Mouse (Mus musculus) telencephalon, adult 2 months (tissue): Measurements from ENCODE around the gene Syde1.
"Not testable (repeated sequence)": the region's sequence is repeated elsewhere in the genome, so short reads cannot be mapped to it uniquely, and the experiment has no call there.

Experiments
- DNase-seq: peaks from one replicate; pipeline ENCODE4 v3.0.0-alpha.2; 2011; ENCODE audit warnings: low read depth, low spot score

The Syde1 gene

GRCm38 (mm10) chr10:78591406-78592328 lies at the start of gene Syde1:
Gene Syde1 (minus strand): TSS chr10:78591964.
- DNase-seq: no peak

GRCm38 (mm10) chr10:78632311-78632710 lies 40.5 kb upstream of the Syde1 start:
- peak; percentile 21 for DNase-seq

- peak; percentile 1 for DNase-seq
Observed at GRCm38 (mm10) chr10:78630194-78630593, 38.4 kb upstream of the Syde1 start.

DNA sequence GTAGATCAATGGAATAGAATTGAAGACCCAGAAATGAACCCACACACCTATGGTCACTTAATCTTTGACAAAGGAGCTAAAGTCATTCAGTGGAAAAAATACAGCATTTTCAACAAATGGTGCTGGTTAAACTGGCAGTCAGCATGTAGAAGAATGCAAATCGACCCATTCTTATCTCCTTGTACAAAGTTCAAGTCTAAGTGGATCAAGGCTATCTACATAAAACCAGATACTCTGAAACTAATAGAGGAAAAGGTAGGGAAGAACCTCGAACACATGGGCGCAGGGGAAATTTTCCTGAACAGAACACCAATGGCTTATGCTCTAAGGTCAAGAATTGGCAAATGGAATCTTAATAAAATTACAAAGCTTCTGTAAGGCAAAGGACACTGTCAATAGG lies 31.4 kb upstream of the Syde1 start:
- DNase-seq: not testable (repeated sequence)

DNA sequence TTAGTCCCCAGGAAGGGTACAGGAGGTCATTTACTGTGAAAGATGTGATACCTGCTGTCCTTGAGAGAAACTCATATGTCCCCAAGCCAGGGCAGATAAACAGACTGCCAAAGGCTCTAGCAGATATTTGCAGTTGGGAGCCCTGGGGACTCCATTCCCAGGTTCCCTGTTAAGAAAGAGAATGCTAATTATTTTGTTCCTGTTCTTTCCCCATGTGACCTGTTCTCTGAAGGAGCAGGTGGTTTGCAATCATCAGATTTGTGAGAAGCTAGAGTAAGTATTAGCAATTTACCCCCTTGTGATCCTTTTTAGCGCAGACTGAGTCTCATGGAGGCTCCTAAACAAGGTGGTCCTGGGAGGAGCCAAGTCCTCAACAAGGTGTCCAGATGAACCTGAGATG lies 26.2 kb upstream of the Syde1 start, which contains the start of gene Olfr1357:
Olfr1357 (minus strand) TSS at position 101 of the 400 bp plus-strand sequence.
- DNase-seq: no peak

GRCm38 (mm10) chr10:78607602-78608001 lies 15.8 kb upstream of the Syde1 start:
- DNase-seq: no peak

DNA sequence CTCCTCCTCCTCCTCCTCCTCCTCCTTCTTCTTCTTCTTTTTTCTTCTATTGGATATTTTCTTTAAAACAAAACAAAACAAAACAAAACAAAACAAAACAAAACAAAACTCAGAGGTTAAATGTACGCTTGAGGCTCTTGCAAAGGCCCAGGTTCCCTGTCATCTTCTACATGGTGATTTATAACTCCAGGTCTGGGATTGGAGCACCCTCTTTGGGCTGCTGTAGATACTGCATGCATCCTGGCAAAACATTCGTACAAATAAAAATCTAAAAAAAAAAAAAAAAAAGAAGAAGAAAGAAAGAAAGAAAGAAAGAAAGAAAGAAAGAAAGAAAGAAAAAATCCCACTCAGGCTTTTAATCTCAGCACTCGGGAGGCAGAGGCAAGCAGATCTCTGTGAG lies 13.3 kb upstream of the Syde1 start:
- peak; percentile 23 for DNase-seq

DNA sequence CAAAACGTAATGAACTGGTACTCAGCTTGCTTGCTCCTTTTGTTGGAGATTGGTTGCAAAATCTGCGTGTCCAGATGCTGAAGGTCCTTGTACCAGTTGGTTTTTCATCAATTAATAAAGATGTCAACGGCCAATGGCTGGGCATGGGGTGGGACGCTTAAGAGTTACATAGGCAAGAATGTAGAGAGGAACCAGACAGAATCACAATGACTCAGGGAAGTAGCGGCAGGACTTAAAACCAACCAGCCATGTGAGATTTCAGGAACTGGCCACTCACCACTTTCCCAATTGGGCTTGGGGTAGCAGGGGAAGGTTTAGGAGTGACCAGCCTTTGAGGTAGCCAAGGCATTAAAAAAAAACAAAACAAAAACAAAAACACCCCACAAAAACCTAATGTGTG lies 8.1 kb upstream of the Syde1 start:
- no peak for DNase-seq

- no peak for DNase-seq
Observed at GRCm38 (mm10) chr10:78594566-78594965, 2.8 kb upstream of the Syde1 start.

GRCm38 (mm10) chr10:78594157-78594556 lies 2.4 kb upstream of the Syde1 start:
- DNase-seq: no peak

DNA sequence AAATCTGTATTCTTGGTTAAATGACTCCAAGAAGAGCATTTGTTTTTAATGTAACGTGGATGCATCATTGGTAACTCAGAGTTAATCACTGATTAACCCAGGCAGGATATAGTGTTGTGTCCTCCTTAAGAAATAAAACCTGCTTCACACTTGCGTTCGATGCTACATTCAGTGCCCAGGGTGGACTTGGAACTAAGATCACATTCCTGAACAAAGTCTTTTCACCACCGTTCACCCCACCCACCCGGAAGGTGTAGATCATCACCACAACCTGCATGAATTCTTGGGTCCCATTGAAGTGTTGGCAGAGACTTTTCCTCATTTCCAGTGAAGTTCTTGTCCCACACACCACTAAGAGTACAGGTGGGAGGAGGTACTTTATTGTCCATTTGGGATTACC lies 2.0 kb upstream of the Syde1 start:
- no peak for DNase-seq

GRCm38 (mm10) chr10:78592856-78593379 lies 1.2 kb upstream of the Syde1 start:
- DNase-seq: no peak

- DNase-seq: no peak
Observed at GRCm38 (mm10) chr10:78590744-78591143, 1.0 kb downstream of the Syde1 start.

- no peak for DNase-seq
Observed at GRCm38 (mm10) chr10:78589901-78590300, 1.9 kb downstream of the Syde1 start.

DNA sequence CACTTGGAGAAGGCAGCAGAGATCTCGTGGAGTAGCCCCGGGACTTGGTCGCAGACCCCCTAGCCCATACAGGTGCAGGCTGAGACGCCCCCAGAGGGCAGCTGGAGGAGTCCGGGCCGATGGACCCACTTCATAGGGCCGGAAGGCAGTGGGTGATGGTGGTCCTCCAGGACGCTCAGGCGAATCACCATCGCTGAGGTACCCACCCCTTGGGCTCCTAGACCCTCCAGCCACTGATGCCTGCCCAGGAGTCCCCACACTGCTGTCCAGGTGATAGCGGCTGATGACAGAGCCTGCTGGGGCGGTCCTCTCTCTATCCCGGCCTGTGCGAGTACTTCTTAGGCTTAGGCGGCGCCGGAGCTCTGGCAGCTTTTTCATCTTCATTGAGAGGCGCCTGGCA lies 2.5 kb downstream of the Syde1 start:
- no peak for DNase-seq

GRCm38 (mm10) chr10:78586026-78586425 lies 5.7 kb downstream of the Syde1 start:
- DNase-seq: no peak

GRCm38 (mm10) chr10:78585606-78586005 lies 6.2 kb downstream of the Syde1 start:
- no peak for DNase-seq

DNA sequence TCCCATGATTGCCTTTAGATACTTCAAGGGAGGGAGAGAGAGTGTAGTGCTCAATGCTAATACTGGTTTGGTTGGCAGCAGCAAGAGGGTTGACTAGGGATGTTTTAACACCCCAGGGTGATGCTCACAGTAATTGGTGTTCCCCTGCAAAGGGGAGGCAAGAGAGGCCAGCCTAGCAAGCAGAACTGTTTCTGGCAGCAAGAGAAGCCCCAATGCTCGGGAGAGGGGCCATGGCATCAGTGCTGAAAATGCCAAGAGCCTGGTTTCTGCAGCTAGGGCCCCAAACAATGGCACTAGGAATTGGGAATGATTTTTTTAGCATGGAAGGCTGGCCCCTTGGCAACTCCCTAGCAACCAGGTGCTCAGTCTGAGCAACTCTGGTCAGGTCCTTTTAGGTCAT lies 6.8 kb downstream of the Syde1 start:
- DNase-seq: no peak

DNA sequence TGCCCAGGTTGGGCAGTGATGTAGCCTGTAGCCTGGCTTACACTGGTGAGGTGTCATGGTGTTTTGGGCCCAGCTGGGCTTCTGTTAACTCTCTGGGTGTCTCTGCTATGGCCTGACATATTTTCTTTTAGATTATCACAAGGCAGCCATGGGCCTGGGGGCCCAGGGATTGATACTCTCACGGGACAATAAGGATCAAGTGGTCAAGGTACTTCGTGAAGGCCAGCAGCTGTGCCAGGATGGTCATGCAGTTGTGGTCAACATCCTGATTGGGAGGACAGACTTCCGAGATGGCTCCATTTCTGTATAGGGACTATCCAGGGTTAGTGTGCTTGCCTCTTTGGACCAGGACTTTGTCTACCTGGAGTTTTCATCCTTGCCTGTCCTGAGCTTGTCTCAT lies 7.8 kb downstream of the Syde1 start:
- no peak for DNase-seq

DNA sequence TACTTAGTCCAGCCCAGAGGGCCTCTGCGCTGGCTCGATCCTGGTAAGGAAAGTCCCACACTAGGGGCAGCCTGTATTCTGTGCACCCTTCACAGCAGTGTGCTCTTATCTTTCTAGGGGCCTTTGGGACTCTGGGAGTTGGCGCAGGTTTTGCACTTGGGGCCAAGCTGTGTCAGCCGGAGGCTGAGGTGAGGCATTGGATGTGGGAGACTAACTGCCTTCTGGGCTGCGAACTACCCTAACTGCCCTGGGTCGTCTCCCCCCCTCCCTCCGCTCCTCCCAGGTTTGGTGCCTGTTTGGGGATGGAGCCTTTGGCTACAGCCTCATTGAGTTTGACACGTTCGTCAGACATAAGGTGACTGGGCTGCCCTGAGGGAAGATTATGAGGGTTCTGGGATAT lies 8.4 kb downstream of the Syde1 start:
- DNase-seq: no peak

DNA sequence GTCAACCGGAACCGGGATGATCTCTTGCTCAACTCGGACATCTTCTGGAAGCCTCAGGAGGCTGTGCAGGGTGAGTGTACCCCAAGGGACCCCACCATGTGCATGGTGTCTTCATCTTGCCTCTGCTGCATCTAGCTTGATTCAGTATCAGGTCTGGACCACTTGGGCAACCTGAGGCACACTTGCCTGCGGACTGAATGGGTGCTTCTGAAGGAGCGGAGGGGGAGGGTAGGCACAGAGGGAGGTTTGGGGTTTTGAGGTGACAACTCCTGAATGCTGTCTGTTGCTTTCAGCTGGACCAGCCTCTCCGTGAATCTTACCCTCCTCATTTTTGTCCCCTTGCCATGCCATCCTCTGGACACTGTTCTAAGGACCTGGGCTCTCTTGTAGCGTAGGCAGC lies 10.6 kb downstream of the Syde1 start:
- no peak for DNase-seq

DNA sequence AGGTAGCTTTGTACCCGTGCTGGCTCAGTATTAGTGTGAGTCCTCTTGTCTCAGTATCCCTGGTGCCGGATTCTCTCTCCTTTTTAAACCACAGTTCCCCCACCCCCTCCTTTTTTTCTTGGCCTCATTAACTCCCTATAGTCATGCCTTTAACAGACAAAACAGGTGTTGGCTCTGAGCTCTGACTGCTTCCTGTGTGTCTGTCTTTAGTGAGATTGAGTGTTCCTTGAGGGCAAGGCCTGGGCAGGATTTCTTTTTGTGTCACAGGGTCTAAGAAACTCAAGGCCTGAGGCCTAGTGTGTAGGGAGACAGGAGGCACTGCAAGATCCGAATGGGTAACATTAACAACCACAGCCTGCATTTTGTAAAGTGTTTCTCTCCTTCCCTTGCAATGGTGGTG lies 13.6 kb downstream of the Syde1 start:
- DNase-seq: no peak
